Mouse (Mus musculus) neutrophil, adult 5-6 weeks (primary cell): ENCODE data around the gene Ear10. TPM values are rescaled to one million over a fixed set of nuclear protein-coding genes. Genes with fewer than 3 reads are reported as not detected.
A peak's percentile ranks its signal among the peaks of the same experiment; 100 is the strongest.
"Not testable (repeated sequence)": the region's sequence is repeated elsewhere in the genome, so short reads cannot be mapped to it uniquely, and the experiment has no call there.

Source experiments
- ATAC-seq: fragments of 151-379, 151-347 bp; 2 replicates; pipeline ENCODE4 v1.8.0; 2017; ENCODE audit warnings: mild to moderate bottlenecking, moderate TSS enrichment; ENCODE audit not compliant: insufficient number of reproducible peaks, poor library complexity, low FRiP score, severe bottlenecking; ENCODE audit errors: extremely low read depth
- total RNA-seq: library from RNA; stranded (forward); fragments of 200-1000 nt; gene quantifications from 2 replicates; pipeline ENCODE4 v1.2.3, GENCODE M21; 2017

Gene Ear10
- not detected in 2 replicates for total RNA-seq

- ATAC-seq: not testable (repeated sequence)
Measured at GRCm38 (mm10) chr14:43923459-43923858, at the start of gene Ear10. Ear10 (minus strand) TSS chr14:43923559.

GRCm38 (mm10) chr14:43956769-43957168 is 33.4 kb upstream of the Ear10 start, which contains the start of gene Ang5:
Ang5 (plus strand) TSS chr14:43957069.
- ATAC-seq: not testable (repeated sequence)

- not testable (repeated sequence) for ATAC-seq
Measured at GRCm38 (mm10) chr14:43955074-43955473, 31.7 kb upstream of the Ear10 start.

GRCm38 (mm10) chr14:43953382-43953781 is 30.0 kb upstream of the Ear10 start:
- not testable (repeated sequence) for ATAC-seq

GRCm38 (mm10) chr14:43933399-43933798 is 10.0 kb upstream of the Ear10 start:
- ATAC-seq: not testable (repeated sequence)

- ATAC-seq: not testable (repeated sequence)
Measured at GRCm38 (mm10) chr14:43932991-43933390, 9.6 kb upstream of the Ear10 start.

GRCm38 (mm10) chr14:43925404-43925950 is 2.1 kb upstream of the Ear10 start:
- not testable (repeated sequence) for ATAC-seq

- ATAC-seq: not testable (repeated sequence)
Measured at GRCm38 (mm10) chr14:43924688-43925403, 1.5 kb upstream of the Ear10 start, which contains the start of gene Gm8113. Gm8113 (plus strand) TSS chr14:43925390.

GRCm38 (mm10) chr14:43918214-43918613 is 5.1 kb downstream of the Ear10 start:
- ATAC-seq: not testable (repeated sequence)

GRCm38 (mm10) chr14:43898577-43898976 is 24.8 kb downstream of the Ear10 start:
- ATAC-seq: not testable (repeated sequence)

GRCm38 (mm10) chr14:43895357-43895756 is 28.0 kb downstream of the Ear10 start:
- not testable (repeated sequence) for ATAC-seq

- 0 out of 2 replicates have a peak, but pooled peaks have one; percentile 33 for ATAC-seq
Measured at GRCm38 (mm10) chr14:43891288-43891687, 32.1 kb downstream of the Ear10 start.

- not testable (repeated sequence) for ATAC-seq
Measured at GRCm38 (mm10) chr14:43886235-43886634, 37.1 kb downstream of the Ear10 start.

- not testable (repeated sequence) for ATAC-seq
Measured at GRCm38 (mm10) chr14:43879966-43880545, 43.3 kb downstream of the Ear10 start.

GRCm38 (mm10) chr14:43877789-43878188 is 45.6 kb downstream of the Ear10 start:
- ATAC-seq: peak; percentile 69

- not testable (repeated sequence) for ATAC-seq
Measured at GRCm38 (mm10) chr14:43875417-43875816, 47.9 kb downstream of the Ear10 start, which contains the start of gene Ear1. Ear1 (minus strand) TSS chr14:43875517.

- not testable (repeated sequence) for ATAC-seq
Measured at GRCm38 (mm10) chr14:43874862-43875261, 48.5 kb downstream of the Ear10 start.
